Mouse (Mus musculus) C2C12 (cell line): ENCODE measurements around the gene Vinac1.

Source experiments
- CTCF ChIP-seq: IDR thresholded peaks from one replicate; pipeline ENCODE4 v1.5.1; 2011; ENCODE audit not compliant: control insufficient read depth, insufficient read depth, insufficient read length
- FOSL1 ChIP-seq: IDR thresholded peaks from one replicate; pipeline ENCODE4 v1.8.0; 2011; ENCODE audit warnings: mild to moderate bottlenecking, low read length; ENCODE audit not compliant: poor library complexity, insufficient read depth, severe bottlenecking
- USF1 ChIP-seq: IDR thresholded peaks from one replicate; pipeline ENCODE4 v1.6.1; 2011; ENCODE audit warnings: low read depth, mild to moderate bottlenecking, control low read depth, moderate library complexity

- TF ChIP-seq CTCF (no peak), FOSL1 (no peak), USF1 (no peak)
Observed at GRCm38 (mm10) chr2:129038426-129038936, 9.5 kb downstream of the Vinac1 start.
